Mouse (Mus musculus) left cerebral cortex, postnatal 10 days (tissue): Measurements from ENCODE around the gene Fktn. TPM values are rescaled to one million over a fixed set of nuclear protein-coding genes. Genes with fewer than 3 reads are reported as not detected.
"Not testable (repeated sequence)": the region's sequence is repeated elsewhere in the genome, so short reads cannot be mapped to it uniquely, and the experiment has no call there.

Experiments used
- DNase-seq, 2 experiments: peaks; one replicate each; pipeline ENCODE4 v3.0.0; 2021 to 2022; ENCODE audit warnings: low spot score in 2 of 2, mixed read lengths in 1 of 2; ENCODE audit errors: extremely low spot score in 1 of 2
- intact Hi-C: fragments of 180-260 bp; cut with DNase I; formaldehyde crosslinking; loops from one replicate; pipeline ENCODE4 v1.15.1; 2025
- total RNA-seq, 2 experiments: library from RNA; stranded (reverse); gene quantifications; 2 replicates each; pipeline ENCODE4 v1.2.3; 2021

The Fktn gene
- 10 to 100 TPM; 27.6 to 28.9 TPM for total RNA-seq

- intact Hi-C loops, result no loop called here
- DNase-seq, result no peak
Observed at GRCm38 (mm10) chr4:53713704-53714050, at the start of gene Fktn. TSS of gene Fktn (plus strand) at chr4:53713998.

GRCm38 (mm10) chr4:53682092-53682491, 31.7 kb upstream of the Fktn start:
- intact Hi-C loops, result no loop called here
- no peak for DNase-seq

DNA sequence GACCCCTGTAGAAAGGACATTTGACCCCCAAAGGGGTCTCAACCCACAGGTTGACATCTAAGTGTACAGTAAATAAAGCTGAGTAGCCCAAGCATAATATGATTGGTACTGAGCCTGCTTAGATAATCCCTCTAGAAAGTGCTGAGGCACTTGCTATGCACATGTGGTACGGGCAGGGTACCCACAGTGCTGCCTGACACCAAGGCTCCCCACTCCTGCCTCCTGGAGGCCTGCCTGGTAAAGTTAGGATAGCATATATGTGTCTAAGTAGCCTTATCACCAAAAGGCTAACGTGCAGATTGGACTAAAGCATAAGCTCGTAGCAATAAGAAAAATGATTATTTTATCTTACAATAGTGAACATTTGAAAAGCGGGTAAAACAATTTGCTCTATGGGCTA, 24.8 kb upstream of the Fktn start:
- no peak for DNase-seq
- intact Hi-C loops, result no loop called here

- intact Hi-C loops, result no loop called here
- DNase-seq, result peak; percentile 17 to 26
Observed at GRCm38 (mm10) chr4:53691418-53691817, 22.4 kb upstream of the Fktn start.

DNA sequence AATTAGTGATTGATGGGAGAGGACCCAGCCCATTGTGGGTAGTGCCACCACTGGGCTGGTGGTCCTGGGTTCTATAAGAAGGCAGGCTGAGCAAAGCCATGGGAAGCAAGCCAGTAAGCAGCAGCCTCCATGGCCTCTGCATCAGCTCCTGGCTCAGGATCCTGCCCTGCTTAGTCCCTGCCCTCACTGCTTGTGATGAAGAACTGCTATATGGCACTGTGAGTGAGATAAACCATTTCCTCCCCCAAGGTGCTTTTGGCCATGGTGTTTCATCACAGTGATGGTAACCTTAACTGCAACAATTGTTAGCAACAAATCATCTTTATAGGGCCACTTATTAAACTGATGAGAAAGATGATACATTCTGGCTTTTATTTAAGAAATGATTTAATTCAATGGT, 4.6 kb upstream of the Fktn start:
- intact Hi-C loops, DNase-seq: not testable (repeated sequence)

DNA sequence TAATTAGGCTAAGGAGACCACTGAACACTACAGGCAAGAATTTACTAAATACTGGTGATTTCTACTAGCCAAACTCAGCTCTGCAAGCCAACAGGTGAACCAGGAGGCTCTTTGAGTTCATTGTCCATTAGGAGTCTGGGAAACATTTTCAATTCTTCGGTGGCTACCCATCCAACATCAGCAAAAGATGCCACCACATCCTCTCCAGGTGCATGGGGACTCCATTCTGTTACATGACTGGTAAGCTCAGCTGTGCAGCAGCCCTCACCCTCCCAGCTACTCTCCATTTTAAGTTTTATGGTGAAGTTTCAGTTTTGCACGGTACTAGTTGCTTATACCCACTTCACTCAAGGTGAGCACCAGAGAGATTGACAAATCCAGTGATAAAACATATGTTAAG, 3.8 kb upstream of the Fktn start:
- intact Hi-C loops, result no loop called here
- DNase-seq, result no peak

- DNase-seq, result no peak
- intact Hi-C loops, result no loop called here
Observed at GRCm38 (mm10) chr4:53710555-53711328, 3.1 kb upstream of the Fktn start.

- intact Hi-C loops, result no loop called here
- DNase-seq, result peak; percentile 88 to 94
Observed at GRCm38 (mm10) chr4:53714051-53714814, 435 bp downstream of the Fktn start.

GRCm38 (mm10) chr4:53715977-53716376, 2.2 kb downstream of the Fktn start:
- intact Hi-C loops, result no loop called here

GRCm38 (mm10) chr4:53717546-53717945, 3.7 kb downstream of the Fktn start:
- intact Hi-C loops, result no loop called here

More at GRCm38 (mm10) chr4:53715977-53716376, 2.2 kb downstream of the Fktn start:
- no peak for DNase-seq

GRCm38 (mm10) chr4:53718261-53718660, 4.5 kb downstream of the Fktn start:
- DNase-seq, result no peak
- intact Hi-C loops, result no loop called here

More at GRCm38 (mm10) chr4:53717546-53717945, 3.7 kb downstream of the Fktn start:
- no peak for DNase-seq

DNA sequence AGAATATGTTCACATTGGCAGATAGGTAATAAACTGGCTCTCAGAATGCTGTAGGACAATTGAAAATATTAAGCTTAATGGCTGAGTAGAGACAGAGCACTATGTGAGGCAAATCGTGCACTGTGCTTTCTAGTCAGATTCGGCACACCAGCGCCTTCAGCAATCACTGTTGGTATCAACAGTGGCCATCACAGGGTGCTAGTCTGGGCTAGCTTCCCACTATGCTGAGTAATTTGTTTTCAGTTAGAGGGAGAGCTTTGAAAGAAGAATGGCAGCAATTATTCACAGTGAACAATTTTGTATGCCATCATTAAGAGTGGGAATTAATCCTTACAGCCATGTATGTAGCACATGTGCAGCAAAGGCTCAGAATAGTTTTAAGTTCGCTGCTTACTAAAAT, 8.7 kb downstream of the Fktn start:
- intact Hi-C loops, result no loop called here
- DNase-seq, result no peak

DNA sequence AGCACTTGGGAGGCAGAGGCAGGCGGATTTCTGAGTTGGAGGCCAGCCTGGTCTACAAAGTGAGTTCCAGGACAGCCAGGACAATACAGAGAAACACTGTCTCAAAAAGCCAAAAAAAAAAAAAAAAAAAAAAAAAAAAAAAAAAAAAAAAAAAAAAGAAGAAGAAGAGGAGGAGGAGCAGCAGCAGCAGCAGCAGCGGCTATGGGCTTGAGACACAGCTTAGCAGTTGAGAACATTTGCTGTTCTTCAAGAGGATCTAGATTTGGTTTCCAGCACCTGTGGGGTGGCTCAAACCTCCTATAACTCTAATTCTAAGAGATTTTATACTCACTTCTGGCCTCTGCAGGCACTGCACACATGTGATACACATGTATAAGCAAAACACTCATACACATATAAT, 12.3 kb downstream of the Fktn start:
- DNase-seq, intact Hi-C loops: not testable (repeated sequence)

DNA sequence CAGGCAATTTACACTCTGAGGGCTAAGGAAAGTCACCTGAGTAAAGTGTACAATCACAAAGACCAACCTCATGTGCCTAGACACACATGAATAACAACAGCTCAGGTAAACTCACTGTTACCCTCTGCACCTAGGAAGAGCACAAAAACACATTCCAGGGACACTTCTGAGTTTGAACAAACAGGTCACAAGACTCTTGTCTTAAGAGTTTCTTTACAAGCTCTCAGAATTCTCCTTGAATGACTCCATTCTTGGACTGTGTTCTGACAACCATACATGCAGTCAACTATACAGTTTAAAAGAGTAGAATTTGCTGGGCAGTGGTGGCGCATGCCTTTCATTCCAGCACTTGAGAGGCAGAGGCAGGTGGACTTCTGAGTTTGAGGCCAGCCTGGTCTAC, 14.3 kb downstream of the Fktn start:
- intact Hi-C loops, result no loop called here

DNA sequence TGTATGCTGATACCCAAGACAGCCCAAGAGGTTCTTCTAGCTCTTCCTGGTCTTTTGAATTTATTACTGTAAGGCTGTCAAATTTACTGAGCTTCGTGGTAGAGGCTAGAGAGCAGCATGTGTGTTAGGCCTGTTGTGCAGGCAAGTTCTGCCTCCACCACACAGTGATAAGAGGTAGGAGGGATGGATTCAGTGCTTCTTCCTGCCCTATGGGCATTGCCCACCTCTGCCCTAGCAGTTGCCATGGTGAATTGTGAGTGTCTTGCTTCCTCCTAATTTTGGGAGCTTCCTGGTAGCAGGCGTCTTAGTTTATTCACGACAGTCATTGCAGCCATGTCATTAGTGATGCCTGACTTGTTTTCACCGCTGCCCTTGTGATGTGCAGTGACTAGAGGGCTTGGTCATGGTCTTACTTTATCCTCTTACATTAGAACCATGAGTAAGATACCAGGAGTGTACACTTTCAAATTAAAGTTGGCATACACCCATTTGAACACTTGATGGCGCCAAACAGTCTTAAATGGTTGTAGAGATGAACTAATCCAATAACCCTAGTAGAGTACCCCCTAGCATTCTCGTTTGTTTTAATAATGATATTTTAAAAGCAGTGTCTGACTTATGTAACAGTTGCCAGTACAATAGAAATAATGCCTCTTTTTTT, 25.3 kb downstream of the Fktn start:
- DNase-seq, result peak; percentile 32 to 58
- intact Hi-C loops, result loop anchor here (5.0 kb wide), 1 partner anchor 88 kb away; the partner anchor contains the start of gene Tmem38b

More for the DNA sequence above, 14.3 kb downstream of the Fktn start:
- DNase-seq, result no peak

DNA sequence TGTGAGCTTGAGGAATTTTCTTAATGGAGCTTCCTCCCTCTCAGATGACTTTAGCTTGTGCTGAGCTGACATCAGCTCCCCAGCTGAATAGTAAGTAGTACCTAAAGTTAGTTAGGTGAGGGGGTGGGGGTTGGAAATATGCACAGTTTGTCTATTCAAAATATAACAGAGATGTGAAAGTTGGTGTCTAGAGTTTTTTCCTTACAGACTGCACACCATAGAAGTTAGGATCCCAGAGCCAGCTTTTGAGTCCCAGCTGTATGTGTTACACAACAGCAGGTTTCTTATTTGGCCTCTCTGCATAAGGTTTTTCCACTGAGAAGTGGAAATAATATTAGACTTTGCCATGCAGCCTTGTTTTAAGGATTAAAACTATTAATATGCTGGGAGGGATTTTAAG, 36.0 kb downstream of the Fktn start:
- intact Hi-C loops, result no loop called here
- DNase-seq, result no peak

DNA sequence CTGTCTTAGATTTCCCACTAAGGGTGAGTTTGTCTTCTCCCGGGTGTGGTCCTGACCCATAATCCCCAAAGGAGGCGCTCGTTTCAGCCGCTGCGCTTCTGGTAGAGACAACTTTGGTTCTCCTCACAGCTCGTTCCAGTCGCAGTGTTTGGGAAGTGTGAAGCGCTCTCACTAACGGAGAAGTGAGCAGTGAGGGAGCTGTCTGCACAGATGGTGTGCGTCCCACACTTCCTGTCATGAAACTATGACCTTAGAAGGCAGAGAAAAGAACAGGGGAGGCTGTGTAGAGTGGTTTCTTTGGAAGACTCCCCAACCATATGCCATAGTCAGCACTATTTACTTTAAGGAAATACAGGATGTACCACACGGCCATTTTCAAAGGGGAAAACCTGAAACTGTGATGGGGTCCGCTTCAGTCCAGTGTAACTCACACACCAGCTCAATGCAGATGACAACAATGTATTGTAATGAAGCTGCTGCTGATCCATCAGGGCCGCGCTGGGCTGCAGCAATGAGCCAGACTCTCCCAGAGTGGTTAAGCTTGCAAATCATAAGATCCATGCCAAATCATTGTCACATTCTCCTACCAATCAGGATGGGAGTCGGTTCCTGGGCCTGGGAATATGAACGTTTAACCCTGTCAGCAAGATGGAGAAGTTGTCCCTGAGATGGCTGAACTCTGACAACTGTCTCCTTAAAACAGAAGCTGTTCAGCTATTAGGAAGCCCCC, 36.8 kb downstream of the Fktn start:
- peak; percentile 27 to 30 for DNase-seq
- intact Hi-C loops, result no loop called here

GRCm38 (mm10) chr4:53757030-53757429, 43.2 kb downstream of the Fktn start:
- intact Hi-C loops, result no loop called here
- DNase-seq, result no peak

DNA sequence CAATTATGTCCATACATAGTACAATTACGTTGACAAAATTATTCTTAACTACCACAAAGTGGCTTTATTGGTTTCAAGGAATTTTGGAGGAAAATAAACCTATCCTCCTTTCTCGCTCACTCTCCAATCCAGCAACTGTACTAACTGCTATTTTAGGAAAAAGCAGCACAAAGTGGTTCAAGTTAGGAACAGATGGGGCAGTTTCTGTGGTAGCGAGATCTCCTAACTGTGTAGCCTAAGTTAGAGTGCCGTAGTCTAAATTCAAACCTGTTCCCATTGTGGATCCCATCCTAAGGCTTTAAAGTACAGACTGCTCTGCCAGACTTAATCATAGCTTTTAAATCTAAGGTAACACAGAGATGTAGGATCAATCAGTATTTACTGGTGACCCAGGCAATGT, 45.0 kb downstream of the Fktn start:
- peak in 1 of 2 experiments; percentile 20 for DNase-seq
- intact Hi-C loops, result no loop called here
